Mouse (Mus musculus) liver (tissue): ENCODE measurements at regions not wholly inside any gene's neighbourhood (a gene's known extent, or its start where the extent isn't known, plus 50 kb on each side); places are given as distances from the start of the nearest gene placed in this dataset.

Experiments used
- DNase-seq: peaks from one replicate; pipeline ENCODE4 v3.0.0-alpha.2; 2020; ENCODE audit warnings: mixed read lengths

GRCm38 (mm10) chr13:43975281-43975680 is 190.7 kb downstream of the Cd83 start:
- no peak for DNase-seq

GRCm38 (mm10) chr13:43975801-43976200 is 191.2 kb downstream of the Cd83 start:
- no peak for DNase-seq

GRCm38 (mm10) chr13:43976676-43977075 is 192.1 kb downstream of the Cd83 start:
- DNase-seq = no peak

GRCm38 (mm10) chr13:43987338-43987737 is 202.8 kb downstream of the Cd83 start:
- no peak for DNase-seq

GRCm38 (mm10) chr13:43988421-43988820 is 203.8 kb downstream of the Cd83 start:
- no peak for DNase-seq

- DNase-seq = peak; percentile 10
These were observed 205.9 kb downstream of the Cd83 start for GRCm38 (mm10) chr13:43990281-43991101.

GRCm38 (mm10) chr13:43991774-43992173 is 207.2 kb downstream of the Cd83 start:
- peak; percentile 37 for DNase-seq

GRCm38 (mm10) chr13:43992968-43993367 is 208.4 kb downstream of the Cd83 start:
- DNase-seq = no peak

GRCm38 (mm10) chr13:43994361-43994760 is 209.8 kb downstream of the Cd83 start:
- no peak for DNase-seq

- DNase-seq = no peak
These were observed 211.0 kb downstream of the Cd83 start for GRCm38 (mm10) chr13:43995623-43996022.

- DNase-seq = no peak
These were observed 217.4 kb downstream of the Cd83 start for GRCm38 (mm10) chr13:44001861-44002545.

- no peak for DNase-seq
These were observed 228.3 kb downstream of the Cd83 start for GRCm38 (mm10) chr13:44012868-44013267.

GRCm38 (mm10) chr13:44018489-44019303 is 234.1 kb downstream of the Cd83 start:
- no peak for DNase-seq

- no peak for DNase-seq
These were observed 234.7 kb downstream of the Cd83 start for GRCm38 (mm10) chr13:44019304-44019583.

GRCm38 (mm10) chr13:44020851-44021250 is 236.3 kb downstream of the Cd83 start:
- DNase-seq = no peak

- DNase-seq = no peak
These were observed 237.5 kb downstream of the Cd83 start for GRCm38 (mm10) chr13:44022106-44022505.

- no peak for DNase-seq
These were observed 240.0 kb downstream of the Cd83 start for GRCm38 (mm10) chr13:44024612-44025011.

- DNase-seq = no peak
These were observed 242.0 kb downstream of the Cd83 start for GRCm38 (mm10) chr13:44026321-44027255.

GRCm38 (mm10) chr13:44028081-44028480 is 243.5 kb downstream of the Cd83 start:
- DNase-seq = no peak

GRCm38 (mm10) chr13:44030590-44030989 is 246.0 kb downstream of the Cd83 start:
- no peak for DNase-seq

GRCm38 (mm10) chr13:44037774-44038294 is 253.3 kb downstream of the Cd83 start:
- no peak for DNase-seq

GRCm38 (mm10) chr13:44038322-44038721 is 253.7 kb downstream of the Cd83 start:
- no peak for DNase-seq
